Mouse (Mus musculus): Measurements from ENCODE around the gene Dixdc1.

GRCm38 (mm10) chr9:50724147-50724546 is 15.2 kb downstream of the Dixdc1 start:
- TF ChIP-seq CTCF (IDR thresholded peaks at IDR 0.05; ENCODE audit: borderline replicate concordance, insufficient read depth, low read length): no peak
- no peak for TF ChIP-seq POLR2A (IDR thresholded peaks at IDR 0.05; ENCODE audit: low read depth, low read length)
